Mouse (Mus musculus) heart, embryonic 15.5 days (tissue): ENCODE data around the gene Tmem189. TPM values are rescaled to one million over a fixed set of nuclear protein-coding genes. Genes with fewer than 3 reads are reported as not detected.
"Not testable (repeated sequence)": the region's sequence is repeated elsewhere in the genome, so short reads cannot be mapped to it uniquely, and the experiment has no call there.

Experiments used
- ATAC-seq: fragments of 200-750 bp; cut with Nextera tagmentation; replicated peaks from 2 replicates; pipeline ENCODE4 v1.8.0; 2017; ENCODE audit warnings: low read depth, moderate TSS enrichment; ENCODE audit not compliant: insufficient number of reproducible peaks, insufficient read depth, low FRiP score
- H3K27ac ChIP-seq: fragments of 300-500 bp; sonication (generic); 2 replicates; pipeline ENCODE4 v1.5.1; 2015; ENCODE audit warnings: mild to moderate bottlenecking, inconsistent platforms
- H3K27me3 ChIP-seq: fragments of 300-500 bp; sonication (generic); 2 replicates; pipeline ENCODE4 v1.6.1; 2015; ENCODE audit warnings: inconsistent platforms
- H3K36me3 ChIP-seq: fragments of 300-500 bp; sonication (generic); 2 replicates; pipeline ENCODE4 v1.6.1; 2015; ENCODE audit warnings: mild to moderate bottlenecking, inconsistent platforms
- H3K4me1 ChIP-seq: fragments of 300-500 bp; sonication (generic); replicated peaks from 2 replicates; pipeline ENCODE4 v1.6.1; 2015; ENCODE audit warnings: inconsistent platforms
- H3K4me2 ChIP-seq: fragments of 300-500 bp; sonication (generic); 2 replicates; pipeline ENCODE4 v1.6.1; 2015; ENCODE audit warnings: inconsistent platforms, mild to moderate bottlenecking, moderate library complexity
- H3K4me3 ChIP-seq: fragments of 300-500 bp; sonication (generic); 2 replicates; pipeline ENCODE4 v1.5.1; 2015; ENCODE audit warnings: mild to moderate bottlenecking, inconsistent platforms
- H3K9ac ChIP-seq: fragments of 300-500 bp; sonication (generic); 2 replicates; pipeline ENCODE4 v1.6.1; 2015; ENCODE audit warnings: mild to moderate bottlenecking, inconsistent platforms
- H3K9me3 ChIP-seq: fragments of 300-500 bp; sonication (generic); replicated peaks from 2 replicates; pipeline ENCODE4 v1.6.1; 2016; ENCODE audit warnings: inconsistent platforms
- WGBS: fragments of 180-500 bp; shearing (Covaris S2); methylation state at CpG from one replicate; pipeline ENCODE4 v1.1.7; 2015; ENCODE audit warnings: mixed read lengths; 5-methylcytosine and 5-hydroxymethylcytosine counted together
- polyA plus RNA-seq: library from polyadenylated mRNA; unstranded; fragments of >200 nt; fragmentation: Nextera tagmentation; extraction: Ambion mirVana; gene quantifications from 2 replicates; pipeline ENCODE4 v1.2.1, GENCODE M21; 2015

Gene Tmem189
- polyA plus RNA-seq, 1 experiment from 2014 or later: 35.3 TPM

GRCm38 (mm10) chr2:167617034-167617433 is 72.6 kb downstream of the Tmem189 start:
- Histone ChIP-seq H3K27ac (no peak overlapping the region), H3K9me3 (no peaks in the 10 kb centered on the region), H3K4me1 (peaks cover 20% of the 10 kb centered on the region), H3K27me3 (no peaks in the 10 kb centered on the region), H3K36me3 (peaks cover 48% of the 10 kb centered on the region), H3K9ac (no peak overlapping the region), H3K4me2 (no peak overlapping the region), H3K4me3 (no peak overlapping the region)
- 74% methylated on average over 3 of the region's 3 CpGs for WGBS
- no peak for ATAC-seq

DNA sequence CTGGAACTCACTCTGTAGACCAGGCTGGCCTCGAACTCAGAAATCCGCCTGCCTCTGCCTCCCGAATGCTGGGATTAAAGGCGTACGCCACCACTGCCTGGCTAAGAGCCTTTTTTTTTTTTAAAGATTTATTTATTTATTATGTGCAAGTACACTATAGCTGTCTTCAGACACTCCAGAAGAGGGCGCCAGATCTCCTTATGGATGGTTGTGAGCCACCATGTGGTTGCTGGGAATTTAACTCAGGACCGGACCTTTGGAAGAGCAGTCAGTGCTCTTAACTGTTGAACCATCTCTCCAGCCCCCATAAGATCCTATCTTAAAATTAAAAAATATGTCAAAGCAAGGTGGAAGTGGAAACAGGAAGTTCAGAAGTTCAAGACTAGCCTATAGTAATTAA is 76.3 kb downstream of the Tmem189 start:
- not testable (repeated sequence) for H3K4me1 ChIP-seq, H3K4me3 ChIP-seq, H3K27ac ChIP-seq, ATAC-seq, H3K9me3 ChIP-seq, H3K27me3 ChIP-seq, H3K4me2 ChIP-seq, H3K9ac ChIP-seq
- H3K36me3 ChIP-seq: peaks cover 60% of the 10 kb centered on the region
- 96% methylated on average over 7 of the region's 7 CpGs for WGBS

DNA sequence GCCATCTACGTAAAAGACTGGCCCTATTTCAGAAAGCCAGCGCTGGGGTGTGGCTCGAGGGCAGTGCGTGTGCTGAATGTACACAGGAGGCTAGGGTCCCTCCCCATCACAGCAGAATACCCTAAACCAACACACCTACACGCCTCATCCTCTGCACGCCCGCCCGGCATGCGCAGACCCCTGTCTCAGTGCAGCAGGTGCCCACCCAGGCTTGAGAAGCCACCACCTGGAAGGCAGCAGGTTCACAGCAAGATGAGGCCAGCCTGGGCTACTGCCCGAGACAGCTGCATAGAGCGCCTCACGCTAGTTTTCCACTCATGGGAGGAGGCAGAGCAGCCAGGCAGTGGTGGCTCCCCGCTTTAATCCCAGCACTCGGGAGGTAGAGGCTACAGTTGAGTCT is 77.5 kb downstream of the Tmem189 start:
- 92% methylated on average over 14 of the region's 14 CpGs for WGBS
- no peak overlapping the region for H3K4me3 ChIP-seq
- H3K9ac ChIP-seq: no peak overlapping the region

GRCm38 (mm10) chr2:167611287-167611686 is 78.3 kb downstream of the Tmem189 start:
- Histone ChIP-seq H3K9ac (no peak overlapping the region), H3K36me3 (peaks cover 53% of the 10 kb centered on the region), H3K4me3 (no peak overlapping the region), H3K4me2 (no peak overlapping the region), H3K27me3 (no peaks in the 10 kb centered on the region), H3K9me3 (no peaks in the 10 kb centered on the region), H3K4me1 (peaks cover 11% of the 10 kb centered on the region), H3K27ac (no peak overlapping the region)
- 78% methylated on average over 10 of the region's 10 CpGs for WGBS
- no peak for ATAC-seq

More for the DNA sequence above, 77.5 kb downstream of the Tmem189 start:
- H3K4me1 ChIP-seq: peaks cover 4% of the 10 kb centered on the region
- H3K9me3 ChIP-seq: no peaks in the 10 kb centered on the region
- ATAC-seq: no peak
- no peak overlapping the region for H3K4me2 ChIP-seq
- no peaks in the 10 kb centered on the region for H3K27me3 ChIP-seq
- H3K27ac ChIP-seq: no peak overlapping the region
- peaks cover 61% of the 10 kb centered on the region for H3K36me3 ChIP-seq

GRCm38 (mm10) chr2:167606745-167607123 is 82.9 kb downstream of the Tmem189 start:
- no peak for ATAC-seq
- Histone ChIP-seq H3K4me1 (peaks cover 25% of the 10 kb centered on the region), H3K27me3 (peaks cover 8% of the 10 kb centered on the region; the same call in 1 of the 2 replicates), H3K4me2 (no peak overlapping the region), H3K9me3 (no peaks in the 10 kb centered on the region), H3K9ac (no peak overlapping the region), H3K36me3 (peaks cover 18% of the 10 kb centered on the region; the same call in 1 of the 2 replicates), H3K27ac (no peak overlapping the region), H3K4me3 (no peak overlapping the region)
- WGBS: 68% methylated on average over 4 of the region's 4 CpGs

GRCm38 (mm10) chr2:167605817-167606744 is 83.5 kb downstream of the Tmem189 start:
- Histone ChIP-seq H3K9me3 (no peaks in the 10 kb centered on the region), H3K36me3 (peaks cover 18% of the 10 kb centered on the region; the same call in 1 of the 2 replicates), H3K4me3 (no peak overlapping the region), H3K27me3 (peaks cover 8% of the 10 kb centered on the region; the same call in 1 of the 2 replicates), H3K27ac (no peak overlapping the region), H3K9ac (no peak overlapping the region), H3K4me1 (peaks cover 25% of the 10 kb centered on the region), H3K4me2 (no peak overlapping the region)
- ATAC-seq: no peak
- 60% methylated on average over 17 of the region's 17 CpGs for WGBS

GRCm38 (mm10) chr2:167605178-167605794 is 84.3 kb downstream of the Tmem189 start:
- 0 out of 2 replicates have a peak, but pooled peaks have one; percentile 44 for ATAC-seq
- Histone ChIP-seq H3K9ac (no peak overlapping the region), H3K4me1 (peaks cover 31% of the 10 kb centered on the region), H3K4me2 (no peak overlapping the region), H3K27me3 (peaks cover 8% of the 10 kb centered on the region; the same call in 1 of the 2 replicates), H3K27ac (no peak overlapping the region), H3K36me3 (peaks cover 17% of the 10 kb centered on the region; the same call in 1 of the 2 replicates), H3K4me3 (no peak overlapping the region), H3K9me3 (no peaks in the 10 kb centered on the region)
- 25% methylated on average over 11 of the region's 11 CpGs for WGBS

GRCm38 (mm10) chr2:167602978-167603377 is 86.6 kb downstream of the Tmem189 start:
- Histone ChIP-seq H3K4me3 (no peak overlapping the region), H3K9ac (no peak overlapping the region; the same call in 1 of the 2 replicates), H3K9me3 (no peaks in the 10 kb centered on the region), H3K36me3 (0 out of 2 replicates have a peak, but pooled peaks cover 5% of the 10 kb centered on the region), H3K4me2 (no peak overlapping the region), H3K27me3 (peaks cover 8% of the 10 kb centered on the region; the same call in 1 of the 2 replicates), H3K27ac (no peak overlapping the region), H3K4me1 (peaks cover 37% of the 10 kb centered on the region)
- 36% methylated on average over 5 of the region's 5 CpGs for WGBS
- ATAC-seq: no peak

DNA sequence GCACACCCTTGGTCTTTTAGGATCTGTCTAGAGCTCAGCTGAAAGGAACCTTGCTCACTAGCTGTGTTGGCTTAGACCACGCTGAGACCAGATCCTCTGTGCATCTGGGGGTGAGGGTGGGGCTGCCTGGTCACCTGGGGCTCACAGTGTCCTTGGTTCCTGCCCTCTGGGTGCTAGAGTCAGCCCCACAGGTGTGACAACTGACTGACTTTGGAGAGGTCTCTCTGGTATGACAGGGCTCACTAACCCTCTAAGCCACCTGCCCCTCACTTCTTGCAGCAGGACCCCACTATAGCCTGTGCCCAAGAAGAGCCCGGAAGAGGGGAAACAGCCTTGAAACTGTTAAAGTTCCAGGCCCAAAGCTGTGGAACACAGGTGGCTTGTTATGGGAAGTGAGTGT is 87.3 kb downstream of the Tmem189 start:
- Histone ChIP-seq H3K27me3 (peaks cover 8% of the 10 kb centered on the region; the same call in 1 of the 2 replicates), H3K4me1 (peaks cover 42% of the 10 kb centered on the region), H3K27ac (no peak overlapping the region), H3K9ac (no peak overlapping the region), H3K4me2 (no peak overlapping the region), H3K9me3 (no peaks in the 10 kb centered on the region), H3K4me3 (no peak overlapping the region), H3K36me3 (0 out of 2 replicates have a peak, but pooled peaks cover 3% of the 10 kb centered on the region)
- no peak for ATAC-seq
- WGBS: 83% methylated on average over 2 of the region's 2 CpGs

- no peak overlapping the region for H3K4me2 ChIP-seq
- peaks cover 8% of the 10 kb centered on the region; the same call in 1 of the 2 replicates for H3K27me3 ChIP-seq
- no peak overlapping the region for H3K27ac ChIP-seq
- 62% methylated on average over 8 of the region's 8 CpGs for WGBS
- no peaks in the 10 kb centered on the region for H3K36me3 ChIP-seq
- H3K4me3 ChIP-seq: no peak overlapping the region
- H3K4me1 ChIP-seq: peaks cover 48% of the 10 kb centered on the region
- H3K9me3 ChIP-seq: no peaks in the 10 kb centered on the region
- ATAC-seq: no peak
- no peak overlapping the region for H3K9ac ChIP-seq
Observed at GRCm38 (mm10) chr2:167600481-167600995, 89.1 kb downstream of the Tmem189 start.

GRCm38 (mm10) chr2:167599917-167600316 is 89.7 kb downstream of the Tmem189 start:
- no peak overlapping the region for H3K4me2 ChIP-seq
- H3K27ac ChIP-seq: no peak overlapping the region
- WGBS: 80% methylated on average over 6 of the region's 6 CpGs
- H3K9me3 ChIP-seq: no peaks in the 10 kb centered on the region
- H3K4me1 ChIP-seq: peaks cover 49% of the 10 kb centered on the region
- no peak overlapping the region for H3K4me3 ChIP-seq
- H3K36me3 ChIP-seq: no peaks in the 10 kb centered on the region
- ATAC-seq: no peak
- H3K27me3 ChIP-seq: peaks cover 8% of the 10 kb centered on the region; the same call in 1 of the 2 replicates
- H3K9ac ChIP-seq: no peak overlapping the region
